Mouse (Mus musculus): Measurements from ENCODE around the gene Shroom1.

- no peak for TF ChIP-seq CTCF (IDR thresholded peaks at IDR 0.05; ENCODE audit: low read depth, low read length)
- no peak for TF ChIP-seq POLR2A (IDR thresholded peaks at IDR 0.05; ENCODE audit: borderline replicate concordance, low read depth, low read length)
Measured at GRCm38 (mm10) chr11:53411738-53412137, 45.3 kb upstream of the Shroom1 start.
